Mouse (Mus musculus) ES-Bruce4 (cell line): ENCODE results near the gene Ifna1. TPM values are rescaled to one million over a fixed set of nuclear protein-coding genes. Genes with fewer than 3 reads are reported as not detected.

Experiments
- H3K27ac ChIP-seq: 2 replicates; pipeline ENCODE4 v1.5.1; 2012; ENCODE audit warnings: low read length, inconsistent platforms; ENCODE audit not compliant: insufficient read depth
- H3K27me3 ChIP-seq: 2 replicates; pipeline ENCODE4 v1.6.1; 2012; ENCODE audit warnings: mild to moderate bottlenecking, low read length, inconsistent platforms; ENCODE audit not compliant: control insufficient read depth, poor library complexity, insufficient read depth, severe bottlenecking
- H3K36me3 ChIP-seq: 2 replicates; pipeline ENCODE4 v1.6.1; 2012; ENCODE audit warnings: inconsistent platforms, mild to moderate bottlenecking, low read length, moderate library complexity; ENCODE audit not compliant: control insufficient read depth, poor library complexity, insufficient read depth, severe bottlenecking
- H3K4me1 ChIP-seq: one replicate; pipeline ENCODE4 v1.8.1; 2011; ENCODE audit warnings: low read length; ENCODE audit not compliant: control insufficient read depth, insufficient read depth
- H3K4me3 ChIP-seq: 2 replicates; pipeline ENCODE4 v1.5.1; 2011; ENCODE audit warnings: low read depth, mild to moderate bottlenecking, low read length
- H3K9ac ChIP-seq: 2 replicates; pipeline ENCODE4 v1.6.1; 2012; ENCODE audit warnings: low read depth, mild to moderate bottlenecking, inconsistent platforms; ENCODE audit not compliant: poor library complexity, severe bottlenecking
- H3K9me3 ChIP-seq: replicated peaks from 2 replicates; pipeline ENCODE4 v1.6.1; 2012; ENCODE audit warnings: mild to moderate bottlenecking, low read length, inconsistent platforms; ENCODE audit not compliant: control insufficient read depth, poor library complexity, insufficient read depth, severe bottlenecking
- CTCF ChIP-seq: IDR thresholded peaks from one replicate; pipeline ENCODE4 v1.8.1; 2011; ENCODE audit warnings: low read depth, low read length
- EP300 ChIP-seq: IDR thresholded peaks from 2 replicates; pipeline ENCODE4 v1.6.1; 2011; ENCODE audit warnings: low read depth, low read length; ENCODE audit not compliant: insufficient read depth
- POLR2A ChIP-seq: IDR thresholded peaks from one replicate; pipeline ENCODE4 v1.8.1; 2011; ENCODE audit warnings: low read length; ENCODE audit not compliant: insufficient read depth
- polyA plus RNA-seq: library from polyadenylated mRNA; stranded (reverse); fragments of >200 nt; gene quantifications from 2 replicates; pipeline ENCODE4 v1.2.4, GENCODE M21; 2011; ENCODE audit warnings: low read depth; ENCODE audit not compliant: missing spikeins, insufficient read depth, insufficient read length

The Ifna1 gene
- polyA plus RNA-seq, 1 experiment = not detected

- Histone ChIP-seq H3K36me3 (no peaks in the 10 kb centered on the region), H3K9me3 (no peaks in the 10 kb centered on the region), H3K27ac (no peak overlapping the region), H3K4me3 (no peak overlapping the region), H3K27me3 (no peaks in the 10 kb centered on the region), H3K4me1 (no peaks in the 10 kb centered on the region), H3K9ac (no peak overlapping the region)
- no peak for TF ChIP-seq EP300
- no peak for TF ChIP-seq POLR2A
- no peak for TF ChIP-seq CTCF
Observed at GRCm38 (mm10) chr4:88878772-88879171, 28.9 kb downstream of the Ifna1 start.

GRCm38 (mm10) chr4:88880101-88880500, 30.2 kb downstream of the Ifna1 start, which contains the start of gene Ifne:
Ifne (minus strand) TSS chr4:88880201.
- Histone ChIP-seq H3K4me3 (no peak within 1 kb of the TSS), H3K9ac (no peak within 1 kb of the TSS), H3K4me1 (no peaks in the 10 kb centered on the region), H3K27me3 (no peaks in the 10 kb centered on the region), H3K9me3 (no peaks in the 10 kb centered on the region), H3K27ac (no peak within 1 kb of the TSS), H3K36me3 (no peaks in the 10 kb centered on the region)
- TF ChIP-seq EP300 (no peak), CTCF (no peak)

- no peaks in the 10 kb centered on the region for H3K9me3 ChIP-seq
- no peak overlapping the region for H3K9ac ChIP-seq
- TF ChIP-seq POLR2A (no peak), CTCF (no peak), EP300 (no peak)
- no peaks in the 10 kb centered on the region for H3K36me3 ChIP-seq
- no peaks in the 10 kb centered on the region for H3K27me3 ChIP-seq
- no peak overlapping the region for H3K27ac ChIP-seq
- H3K4me1 ChIP-seq = no peaks in the 10 kb centered on the region
- no peak overlapping the region for H3K4me3 ChIP-seq
Observed at GRCm38 (mm10) chr4:88888236-88888635, 38.3 kb downstream of the Ifna1 start.

GRCm38 (mm10) chr4:88893201-88893754, 43.4 kb downstream of the Ifna1 start:
- Histone ChIP-seq H3K9ac (no peak overlapping the region), H3K9me3 (no peaks in the 10 kb centered on the region), H3K4me1 (no peaks in the 10 kb centered on the region), H3K36me3 (no peaks in the 10 kb centered on the region), H3K27ac (no peak overlapping the region), H3K4me3 (no peak overlapping the region), H3K27me3 (no peaks in the 10 kb centered on the region)
- TF ChIP-seq EP300 (no peak), CTCF (no peak), POLR2A (no peak)

Other genes starting within 250 kb of the Ifna1 start
- gene Ifna12, start 246.7 kb upstream of the Ifna1 start, polyA plus RNA-seq = not detected in 2 replicates
- gene C87499, start 215.7 kb upstream of the Ifna1 start, polyA plus RNA-seq = not detected in 2 replicates
- not detected in 2 replicates for gene Ifna13, start 205.6 kb upstream of the Ifna1 start, polyA plus RNA-seq
- gene Ifna16, start 173.2 kb upstream of the Ifna1 start, polyA plus RNA-seq = not detected in 2 replicates
- not detected in 2 replicates for gene Ifna2, start 166.2 kb upstream of the Ifna1 start, polyA plus RNA-seq
- not detected in 2 replicates for gene Ifnab, start 158.7 kb upstream of the Ifna1 start, polyA plus RNA-seq
- not detected in 2 replicates for gene Gm26566, start 128.3 kb upstream of the Ifna1 start, polyA plus RNA-seq
- 79.5 and 83.1 TPM in 2 replicates for gene Klhl9, start 127.6 kb upstream of the Ifna1 start, polyA plus RNA-seq
- gene Gm13271, start 95.2 kb upstream of the Ifna1 start, polyA plus RNA-seq = not detected in 2 replicates
- gene Gm13283, start 90.0 kb upstream of the Ifna1 start, polyA plus RNA-seq = not detected in 2 replicates
- gene Gm13290, start 76.3 kb upstream of the Ifna1 start, polyA plus RNA-seq = not detected in 2 replicates
- not detected in 2 replicates for gene Gm13289, start 73.2 kb upstream of the Ifna1 start, polyA plus RNA-seq
- gene Gm13272, start 70.2 kb upstream of the Ifna1 start, polyA plus RNA-seq = not detected in 2 replicates
- gene Ifnz, start 68.0 kb upstream of the Ifna1 start, polyA plus RNA-seq = not detected in 2 replicates
- gene Gm13276, start 64.4 kb upstream of the Ifna1 start, polyA plus RNA-seq = not detected in 2 replicates
- gene Gm13277, start 61.5 kb upstream of the Ifna1 start, polyA plus RNA-seq = not detected in 2 replicates
- not detected in 2 replicates for gene Gm13278, start 58.5 kb upstream of the Ifna1 start, polyA plus RNA-seq
- not detected in 2 replicates for gene Gm13275, start 55.6 kb upstream of the Ifna1 start, polyA plus RNA-seq
- gene Gm13279, start 52.7 kb upstream of the Ifna1 start, polyA plus RNA-seq = not detected in 2 replicates
- not detected in 2 replicates for gene Gm13285, start 50.4 kb upstream of the Ifna1 start, polyA plus RNA-seq
- not detected in 2 replicates for gene Gm13287, start 46.8 kb upstream of the Ifna1 start, polyA plus RNA-seq
- not detected in 2 replicates for gene Gm13288, start 44.6 kb upstream of the Ifna1 start, polyA plus RNA-seq
- gene Ifna7, start 33.9 kb upstream of the Ifna1 start, polyA plus RNA-seq = not detected in 2 replicates
- not detected in 2 replicates for gene Ifna11, start 30.1 kb upstream of the Ifna1 start, polyA plus RNA-seq
- not detected in 2 replicates for gene Ifna6, start 22.7 kb upstream of the Ifna1 start, polyA plus RNA-seq
- gene Ifna5, start 14.6 kb upstream of the Ifna1 start, polyA plus RNA-seq = not detected in 2 replicates
- not detected in 2 replicates for gene Ifna4, start 8.2 kb upstream of the Ifna1 start, polyA plus RNA-seq
- not detected in 2 replicates for gene Ifne, start 30.1 kb downstream of the Ifna1 start, polyA plus RNA-seq